Mouse (Mus musculus): ENCODE data around the gene Ap5b1. TPM values are rescaled to one million over a fixed set of nuclear protein-coding genes. Genes with fewer than 3 reads are reported as not detected.

Ap5b1 gene
- polyA plus RNA-seq, 1 experiment from 2014 or later = 4.0 TPM

- WGBS = 53% methylated on average over 11 of the region's 11 CpGs
- no peaks in the 10 kb centered on the region for H3K4me1 ChIP-seq (ENCODE audit: control insufficient read depth, insufficient read depth, low read length)
- H3K36me3 ChIP-seq (ENCODE audit: control insufficient read depth, insufficient read depth) = no peaks in the 10 kb centered on the region
- H3K9ac ChIP-seq (ENCODE audit: low read length) = no peak overlapping the region
- H3K9me3 ChIP-seq (replicated peaks; ENCODE audit: control insufficient read depth, low read length) = no peaks in the 10 kb centered on the region
- H3K4me3 ChIP-seq (ENCODE audit: low read length) = no peak overlapping the region
- H3K27ac ChIP-seq (ENCODE audit: low read length) = no peak overlapping the region
- no peak overlapping the region for H3K4me2 ChIP-seq (ENCODE audit: low read depth, low read length)
- ATAC-seq (replicated peaks; ENCODE audit: extremely low read depth, insufficient read depth, low FRiP score) = no peak
- no peaks in the 10 kb centered on the region for H3K27me3 ChIP-seq (ENCODE audit: control insufficient read depth, insufficient read depth, low read length)
Measured at GRCm38 (mm10) chr19:5544031-5544430, 23.8 kb upstream of the Ap5b1 start.

DNA sequence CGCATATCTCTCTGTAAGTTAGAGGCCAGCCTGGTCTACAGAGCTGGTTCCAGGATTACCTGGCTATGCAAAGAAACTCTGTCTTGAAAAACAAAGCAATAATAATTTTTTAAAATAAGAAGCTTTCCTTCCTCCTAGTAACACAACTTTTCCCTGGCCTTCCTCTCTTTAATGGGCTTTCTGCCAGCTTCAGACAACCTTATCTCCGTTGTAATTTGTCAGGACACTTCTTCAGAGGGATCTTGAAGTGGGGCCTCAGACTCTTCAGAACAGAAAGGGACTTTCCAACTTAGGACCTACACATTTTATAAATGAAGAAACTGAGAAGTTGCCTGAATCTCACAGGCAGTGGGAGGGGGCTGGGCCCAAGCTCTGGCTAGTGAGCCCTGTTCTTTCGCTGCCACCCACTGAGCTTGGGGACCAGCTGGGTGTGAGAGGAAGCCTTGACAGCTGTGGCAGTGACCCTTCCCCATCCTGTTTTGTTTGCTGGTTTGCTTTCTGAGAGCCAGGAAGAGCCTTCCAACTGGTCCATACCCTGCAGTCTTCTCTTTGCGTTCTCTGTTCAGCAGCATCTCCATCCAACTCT lies 20.3 kb upstream of the Ap5b1 start:
- H3K4me3 ChIP-seq (ENCODE audit: low read length) = no peak overlapping the region
- H3K4me2 ChIP-seq (ENCODE audit: low read depth, low read length) = no peak overlapping the region
- no peaks in the 10 kb centered on the region for H3K27me3 ChIP-seq (ENCODE audit: control insufficient read depth, insufficient read depth, low read length)
- no peaks in the 10 kb centered on the region for H3K36me3 ChIP-seq (ENCODE audit: control insufficient read depth, insufficient read depth)
- no peak overlapping the region for H3K27ac ChIP-seq (ENCODE audit: low read length)
- no peaks in the 10 kb centered on the region for H3K4me1 ChIP-seq (ENCODE audit: control insufficient read depth, insufficient read depth, low read length)
- H3K9me3 ChIP-seq (replicated peaks; ENCODE audit: control insufficient read depth, low read length) = no peaks in the 10 kb centered on the region
- 52% methylated on average over 4 of the region's 4 CpGs for WGBS
- 0 out of 2 replicates have a peak, but pooled peaks have one; percentile 10 for ATAC-seq (replicated peaks; ENCODE audit: extremely low read depth, insufficient read depth, low FRiP score)
- no peak overlapping the region for H3K9ac ChIP-seq (ENCODE audit: low read length)

GRCm38 (mm10) chr19:5553802-5554201 lies 14.0 kb upstream of the Ap5b1 start:
- H3K4me1 ChIP-seq (ENCODE audit: control insufficient read depth, insufficient read depth, low read length) = no peaks in the 10 kb centered on the region
- no peaks in the 10 kb centered on the region for H3K9me3 ChIP-seq (replicated peaks; ENCODE audit: control insufficient read depth, low read length)
- H3K9ac ChIP-seq (ENCODE audit: low read length) = no peak overlapping the region
- no peak overlapping the region for H3K4me2 ChIP-seq (ENCODE audit: low read depth, low read length)
- no peak for ATAC-seq (replicated peaks; ENCODE audit: extremely low read depth, insufficient read depth, low FRiP score)
- no peak overlapping the region for H3K4me3 ChIP-seq (ENCODE audit: low read length)
- 56% methylated on average over 8 of the region's 8 CpGs for WGBS
- peaks cover 23% of the 10 kb centered on the region for H3K27me3 ChIP-seq (ENCODE audit: control insufficient read depth, insufficient read depth, low read length)
- no peaks in the 10 kb centered on the region for H3K36me3 ChIP-seq (ENCODE audit: control insufficient read depth, insufficient read depth)
- no peak overlapping the region for H3K27ac ChIP-seq (ENCODE audit: low read length)

GRCm38 (mm10) chr19:5554212-5554611 lies 13.6 kb upstream of the Ap5b1 start:
- H3K4me2 ChIP-seq (ENCODE audit: low read depth, low read length) = no peak overlapping the region
- no peak for ATAC-seq (replicated peaks; ENCODE audit: extremely low read depth, insufficient read depth, low FRiP score)
- H3K27me3 ChIP-seq (ENCODE audit: control insufficient read depth, insufficient read depth, low read length) = peaks cover 26% of the 10 kb centered on the region
- H3K9ac ChIP-seq (ENCODE audit: low read length) = no peak overlapping the region
- H3K4me3 ChIP-seq (ENCODE audit: low read length) = no peak overlapping the region
- H3K27ac ChIP-seq (ENCODE audit: low read length) = no peak overlapping the region
- WGBS = 77% methylated on average over 14 of the region's 14 CpGs
- no peaks in the 10 kb centered on the region for H3K4me1 ChIP-seq (ENCODE audit: control insufficient read depth, insufficient read depth, low read length)
- no peaks in the 10 kb centered on the region for H3K9me3 ChIP-seq (replicated peaks; ENCODE audit: control insufficient read depth, low read length)
- no peaks in the 10 kb centered on the region for H3K36me3 ChIP-seq (ENCODE audit: control insufficient read depth, insufficient read depth)

- Histone ChIP-seq H3K4me1 (ENCODE audit: control insufficient read depth, insufficient read depth, low read length) (peaks cover 9% of the 10 kb centered on the region), H3K27ac (ENCODE audit: low read length) (no peak overlapping the region), H3K9ac (ENCODE audit: low read length) (no peak overlapping the region), H3K9me3 (replicated peaks; ENCODE audit: control insufficient read depth, low read length) (no peaks in the 10 kb centered on the region), H3K4me3 (ENCODE audit: low read length) (no peak overlapping the region), H3K4me2 (ENCODE audit: low read depth, low read length) (no peak overlapping the region), H3K36me3 (ENCODE audit: control insufficient read depth, insufficient read depth) (no peaks in the 10 kb centered on the region), H3K27me3 (ENCODE audit: control insufficient read depth, insufficient read depth, low read length) (peaks cover 62% of the 10 kb centered on the region)
- 49% methylated on average over 7 of the region's 7 CpGs for WGBS
- ATAC-seq (replicated peaks; ENCODE audit: extremely low read depth, insufficient read depth, low FRiP score) = no peak
Measured at GRCm38 (mm10) chr19:5558169-5558568, 9.7 kb upstream of the Ap5b1 start.

GRCm38 (mm10) chr19:5558770-5559169 lies 9.1 kb upstream of the Ap5b1 start:
- Histone ChIP-seq H3K4me3 (ENCODE audit: low read length) (no peak overlapping the region), H3K4me2 (ENCODE audit: low read depth, low read length) (no peak overlapping the region), H3K27me3 (ENCODE audit: control insufficient read depth, insufficient read depth, low read length) (peaks cover 66% of the 10 kb centered on the region), H3K4me1 (ENCODE audit: control insufficient read depth, insufficient read depth, low read length) (peaks cover 9% of the 10 kb centered on the region), H3K27ac (ENCODE audit: low read length) (no peak overlapping the region), H3K9ac (ENCODE audit: low read length) (no peak overlapping the region), H3K9me3 (replicated peaks; ENCODE audit: control insufficient read depth, low read length) (no peaks in the 10 kb centered on the region), H3K36me3 (ENCODE audit: control insufficient read depth, insufficient read depth) (no peaks in the 10 kb centered on the region)
- ATAC-seq (replicated peaks; ENCODE audit: extremely low read depth, insufficient read depth, low FRiP score) = no peak
- WGBS = 70% methylated on average over 8 of the region's 8 CpGs

GRCm38 (mm10) chr19:5559229-5559628 lies 8.6 kb upstream of the Ap5b1 start:
- Histone ChIP-seq H3K36me3 (ENCODE audit: control insufficient read depth, insufficient read depth) (no peaks in the 10 kb centered on the region), H3K27me3 (ENCODE audit: control insufficient read depth, insufficient read depth, low read length) (peaks cover 71% of the 10 kb centered on the region), H3K9me3 (replicated peaks; ENCODE audit: control insufficient read depth, low read length) (no peaks in the 10 kb centered on the region), H3K9ac (ENCODE audit: low read length) (no peak overlapping the region), H3K27ac (ENCODE audit: low read length) (no peak overlapping the region), H3K4me3 (ENCODE audit: low read length) (peak overlapping the region; percentile 38), H3K4me2 (ENCODE audit: low read depth, low read length) (peak overlapping the region; percentile 57; the same call in 1 of the 2 replicates), H3K4me1 (ENCODE audit: control insufficient read depth, insufficient read depth, low read length) (peaks cover 9% of the 10 kb centered on the region)
- WGBS = 17% methylated on average over 8 of the region's 8 CpGs
- ATAC-seq (replicated peaks; ENCODE audit: extremely low read depth, insufficient read depth, low FRiP score) = no peak

DNA sequence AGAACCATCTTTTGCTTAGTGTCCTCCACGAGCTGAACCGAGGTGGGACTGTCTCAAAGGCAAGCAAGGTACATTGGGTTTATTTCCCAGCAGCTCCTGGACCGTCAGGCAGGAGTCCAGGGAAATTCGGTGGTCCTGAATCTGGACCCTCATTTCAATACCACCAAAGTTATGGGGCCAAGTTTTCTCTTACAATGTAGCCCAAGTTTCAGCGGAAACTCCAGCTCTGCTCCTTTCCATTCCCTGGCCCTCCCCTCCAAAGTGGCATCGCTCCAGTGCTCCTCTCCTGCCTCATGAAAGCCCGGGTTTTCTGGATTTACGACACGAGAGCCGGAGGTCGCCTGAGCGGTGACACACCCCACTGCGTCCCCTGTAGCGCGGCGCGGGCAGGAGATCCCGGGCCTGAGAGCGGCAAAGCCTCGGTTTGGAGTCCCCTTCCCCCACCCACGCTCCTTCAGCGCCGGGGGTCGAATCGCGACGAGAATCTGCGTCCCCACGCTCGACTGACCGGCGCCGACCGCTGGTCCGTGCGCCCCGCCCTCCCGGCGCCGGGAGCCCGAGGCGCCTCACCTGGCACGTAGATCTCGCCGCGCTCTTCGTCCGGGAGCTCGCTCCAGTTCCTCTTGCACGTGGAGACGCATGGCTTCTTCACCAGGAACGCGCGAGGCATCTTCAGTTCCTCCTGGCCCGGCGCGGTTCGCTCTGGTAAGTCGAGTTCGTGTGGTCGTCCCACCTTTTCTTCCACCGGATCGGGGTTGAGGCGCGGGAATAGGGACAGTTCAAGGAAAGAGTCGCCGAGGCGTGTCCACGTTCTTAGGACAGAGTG lies 8.0 kb upstream of the Ap5b1 start:
- Histone ChIP-seq H3K4me2 (ENCODE audit: low read depth, low read length) (peak overlapping the region; percentile 57), H3K27ac (ENCODE audit: low read length) (no peak overlapping the region), H3K36me3 (ENCODE audit: control insufficient read depth, insufficient read depth) (no peaks in the 10 kb centered on the region), H3K4me3 (ENCODE audit: low read length) (peak overlapping the region; percentile 38), H3K9me3 (replicated peaks; ENCODE audit: control insufficient read depth, low read length) (no peaks in the 10 kb centered on the region), H3K27me3 (ENCODE audit: control insufficient read depth, insufficient read depth, low read length) (peaks cover 76% of the 10 kb centered on the region), H3K4me1 (ENCODE audit: control insufficient read depth, insufficient read depth, low read length) (peaks cover 9% of the 10 kb centered on the region), H3K9ac (ENCODE audit: low read length) (peak overlapping the region; percentile 6; the same call in 1 of the 2 replicates)
- no peak for ATAC-seq (replicated peaks; ENCODE audit: extremely low read depth, insufficient read depth, low FRiP score)
- under 1% methylated on average over 69 of the region's 69 CpGs for WGBS

- no peak within 1 kb of the TSS for H3K27ac ChIP-seq (ENCODE audit: low read length)
- ATAC-seq (replicated peaks; ENCODE audit: extremely low read depth, insufficient read depth, low FRiP score) = no peak
- H3K4me3 ChIP-seq (ENCODE audit: low read length) = peak within 1 kb of the TSS; percentile 38
- no peaks in the 10 kb centered on the region for H3K9me3 ChIP-seq (replicated peaks; ENCODE audit: control insufficient read depth, low read length)
- peaks cover 76% of the 10 kb centered on the region for H3K27me3 ChIP-seq (ENCODE audit: control insufficient read depth, insufficient read depth, low read length)
- 1% methylated on average over 57 of the region's 57 CpGs for WGBS
- H3K4me2 ChIP-seq (ENCODE audit: low read depth, low read length) = peak within 1 kb of the TSS; percentile 57
- peak within 1 kb of the TSS; percentile 39; the same call in 1 of the 2 replicates for H3K9ac ChIP-seq (ENCODE audit: low read length)
- peaks cover 9% of the 10 kb centered on the region for H3K4me1 ChIP-seq (ENCODE audit: control insufficient read depth, insufficient read depth, low read length)
- H3K36me3 ChIP-seq (ENCODE audit: control insufficient read depth, insufficient read depth) = no peaks in the 10 kb centered on the region
Measured at GRCm38 (mm10) chr19:5560457-5561041, 7.3 kb upstream of the Ap5b1 start, which contains the start of gene Ovol1. Ovol1 (minus strand) TSS chr19:5560646.
